Mouse (Mus musculus) E14TG2a.4 (cell line): ENCODE measurements at regions not wholly inside any gene's neighbourhood (a gene's known extent, or its start where the extent isn't known, plus 50 kb on each side); places are given as distances from the start of the nearest gene placed in this dataset.

ENCODE experiments used
- CTCF ChIP-seq: conservative IDR thresholded peaks from 2 replicates; pipeline ENCODE4 v1.5.1; 2014; ENCODE audit warnings: low read length
- POU5F1 ChIP-seq: IDR thresholded peaks from 2 replicates; pipeline ENCODE4 v1.6.1; 2014; ENCODE audit warnings: low read length, borderline replicate concordance

- TF ChIP-seq CTCF (no peak), POU5F1 (no peak)
Measured at GRCm38 (mm10) chr13:5740805-5741204, 120.5 kb upstream of the Klf6 start.
